Mouse (Mus musculus) myocyte (in vitro differentiated cells): ENCODE results near the gene Grik5.

Experiments used
- CEBPB ChIP-seq: IDR thresholded peaks from 2 replicates; pipeline ENCODE4 v1.6.1; 2011; ENCODE audit warnings: mild to moderate bottlenecking, moderate library complexity; ENCODE audit not compliant: poor library complexity, insufficient read depth, severe bottlenecking
- E2F4 ChIP-seq: IDR thresholded peaks from one replicate; pipeline ENCODE4 v1.6.1; 2011; ENCODE audit warnings: mild to moderate bottlenecking, control low read depth, moderate library complexity; ENCODE audit not compliant: insufficient read depth
- MAX ChIP-seq: IDR thresholded peaks from one replicate; pipeline ENCODE4 v1.6.1; 2011; ENCODE audit warnings: low read depth, mild to moderate bottlenecking, control low read depth
- MYOG ChIP-seq, 3 experiments: IDR thresholded peaks; one replicate each; pipeline ENCODE4 v1.6.1; 2011; ENCODE audit warnings: control low read depth in 2 of 3, low read depth in 2 of 3, mild to moderate bottlenecking in 2 of 3; ENCODE audit not compliant: insufficient read length in 2 of 3, control insufficient read depth in 1 of 3, insufficient read depth in 1 of 3
- POLR2A ChIP-seq: IDR thresholded peaks from one replicate; pipeline ENCODE4 v1.6.1; 2011; ENCODE audit warnings: low read depth, mild to moderate bottlenecking, control low read depth, moderate library complexity; ENCODE audit not compliant: insufficient read length
- POLR2AphosphoS2 ChIP-seq: IDR thresholded peaks from one replicate; pipeline ENCODE4 v1.6.1; 2011; ENCODE audit warnings: low read depth, control low read depth; ENCODE audit not compliant: insufficient read length
- REST ChIP-seq: IDR thresholded peaks from one replicate; pipeline ENCODE4 v1.6.1; 2011; ENCODE audit warnings: mild to moderate bottlenecking, control low read depth, moderate library complexity; ENCODE audit not compliant: insufficient read depth, insufficient read length
- SRF ChIP-seq: IDR thresholded peaks from one replicate; pipeline ENCODE4 v1.6.1; 2011; ENCODE audit warnings: low read depth; ENCODE audit not compliant: control insufficient read depth, insufficient read length
- TCF12 ChIP-seq: IDR thresholded peaks from one replicate; pipeline ENCODE4 v1.6.1; 2011; ENCODE audit warnings: mild to moderate bottlenecking, control low read depth; ENCODE audit not compliant: poor library complexity, insufficient read depth, severe bottlenecking
- USF1 ChIP-seq: IDR thresholded peaks from one replicate; pipeline ENCODE4 v1.6.1; 2011; ENCODE audit warnings: low read depth, mild to moderate bottlenecking, control low read depth, moderate library complexity

DNA sequence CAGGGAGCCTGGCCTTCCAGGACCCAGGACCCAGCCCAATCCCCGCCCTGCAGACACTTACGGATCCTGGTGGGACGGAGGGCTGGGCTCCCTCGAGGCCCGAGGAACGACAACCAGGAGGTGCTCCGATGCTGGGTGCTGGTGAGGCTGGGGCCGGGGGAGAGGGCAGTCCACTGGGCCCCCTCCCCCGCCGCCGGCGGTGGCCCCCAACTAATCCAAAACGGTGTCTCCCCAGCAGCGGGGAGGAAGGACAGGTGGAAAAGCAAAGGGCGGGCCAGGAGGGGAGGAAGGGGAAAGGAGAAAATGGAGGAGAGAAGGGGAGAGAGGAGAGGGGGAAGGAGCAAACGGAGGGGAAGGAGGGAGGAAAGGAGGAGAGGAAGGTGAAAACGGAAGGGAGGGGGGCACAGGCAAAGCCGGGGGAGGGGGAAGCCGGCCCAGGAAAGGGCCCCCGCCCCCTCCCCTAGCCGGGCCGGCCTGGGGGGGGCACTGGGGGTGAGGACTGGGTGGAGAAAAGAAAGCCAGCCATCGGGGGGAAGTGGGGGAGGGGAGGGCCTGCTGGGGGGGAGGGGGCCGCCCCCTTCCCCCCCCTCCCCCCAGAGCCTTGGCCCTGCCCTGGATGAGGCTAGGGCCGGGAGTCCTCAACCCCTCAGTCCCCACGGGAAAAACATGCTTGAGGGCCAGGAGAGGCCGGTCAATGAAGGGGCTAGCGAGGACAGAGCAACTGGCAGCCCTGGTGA, at the start of gene Grik5, which contains the start of gene Zfp574:
- no peak for TF ChIP-seq E2F4
- no peak for TF ChIP-seq POLR2A
- no peak for TF ChIP-seq USF1
- TF ChIP-seq MYOG (IDR thresholded peaks at IDR 0.05; ENCODE audit: control insufficient read depth in 1 of 3, insufficient read depth in 1 of 3, insufficient read length in 2 of 3, low read depth in 2 of 3), result no peak
- no peak for TF ChIP-seq MAX
- TF ChIP-seq POLR2AphosphoS2, result no peak
- TF ChIP-seq CEBPB, result no peak
- TF ChIP-seq TCF12, result no peak
- no peak for TF ChIP-seq SRF
- TF ChIP-seq REST, result no peak
